Mouse (Mus musculus) heart, postnatal 0 days (tissue): ENCODE results near the gene Prox1.

ENCODE experiments used
- CTCF ChIP-seq: IDR thresholded peaks from 2 replicates; pipeline ENCODE4 v1.5.1; 2016; ENCODE audit warnings: antibody characterized with exemption, control low read depth, low read depth
- EP300 ChIP-seq: IDR thresholded peaks from 2 replicates; pipeline ENCODE4 v1.6.1; 2016; ENCODE audit warnings: antibody characterized with exemption, low read depth

GRCm38 (mm10) chr1:190143593-190143992 lies 26.9 kb downstream of the Prox1 start:
- no peak for TF ChIP-seq CTCF
- TF ChIP-seq EP300: no peak
